Mouse (Mus musculus) CH12.LX (cell line): ENCODE results near the gene Ado.

ENCODE experiments used
- CTCF ChIP-seq, 2 experiments: IDR thresholded peaks in 1 of 2; conservative IDR thresholded peaks in 1 of 2; 2 replicates each; pipeline ENCODE4 v1.5.1; 2011 to 2012; ENCODE audit warnings: low read depth in 2 of 2, low read length in 2 of 2, improper control_type of control experiment in 1 of 2, inconsistent platforms in 1 of 2, mild to moderate bottlenecking in 1 of 2, moderate library complexity in 1 of 2
- POLR2A ChIP-seq: IDR thresholded peaks from 2 replicates; pipeline ENCODE4 v1.6.1; 2011; ENCODE audit warnings: low read depth, mild to moderate bottlenecking, improper control_type of control experiment, low read length

DNA sequence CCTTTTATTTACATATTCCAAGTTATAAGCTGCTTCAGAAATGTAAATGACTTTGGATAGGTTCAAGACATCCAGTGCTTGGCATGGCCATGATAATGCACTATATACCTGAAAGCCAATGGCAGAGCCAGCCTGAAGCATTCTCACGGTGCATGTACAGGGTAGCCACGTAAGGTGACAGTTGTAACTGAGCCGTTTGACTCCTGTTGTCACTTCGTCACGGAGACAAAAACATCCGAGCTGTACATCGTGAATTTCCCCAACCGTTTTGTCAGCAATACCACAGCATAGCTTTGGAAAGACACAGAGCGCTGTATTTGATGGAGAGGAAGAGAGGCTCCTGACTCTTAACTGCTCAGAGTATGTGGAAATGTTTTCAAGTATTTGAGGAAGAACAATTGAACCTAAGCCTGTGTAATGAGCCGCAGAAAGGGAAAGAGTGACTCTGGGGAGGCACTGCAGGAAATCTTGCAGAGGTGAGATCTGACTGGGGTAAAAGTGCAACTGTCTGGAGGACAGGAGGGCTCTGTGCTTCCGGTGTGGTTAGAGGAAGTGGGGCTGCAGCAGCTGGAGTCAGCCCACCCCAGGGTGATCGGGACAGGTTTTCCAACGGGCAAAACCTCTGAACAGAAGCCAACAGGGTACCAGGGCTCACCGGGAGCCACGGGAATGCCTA, 45.3 kb downstream of the Ado start:
- TF ChIP-seq CTCF (conservative IDR thresholded peaks at IDR 0.05 in 1 of 2, IDR thresholded peaks at IDR 0.05 in 1 of 2; ENCODE audit: low read depth in 2 of 2, low read length in 2 of 2), result no peak
- no peak for TF ChIP-seq POLR2A
